Mouse (Mus musculus) stomach, embryonic 16.5 days (tissue): Measurements from ENCODE around the gene Brca2. TPM values are rescaled to one million over a fixed set of nuclear protein-coding genes. Genes with fewer than 3 reads are reported as not detected.

Experiments
- ATAC-seq: fragments of 200-750 bp; cut with Nextera tagmentation; 2 replicates; pipeline ENCODE4 v1.8.0; 2017; ENCODE audit warnings: moderate number of reproducible peaks, moderate TSS enrichment; ENCODE audit not compliant: insufficient read depth, low FRiP score
- H3K27ac ChIP-seq: fragments of 300-500 bp; sonication (generic); 2 replicates; pipeline ENCODE4 v1.5.1; 2014; ENCODE audit warnings: low read length
- H3K27me3 ChIP-seq: fragments of 300-500 bp; sonication (generic); 2 replicates; pipeline ENCODE4 v1.6.1; 2014; ENCODE audit warnings: low read length, control low read depth, mixed read lengths; ENCODE audit not compliant: control insufficient read depth, insufficient read depth
- H3K36me3 ChIP-seq: fragments of 300-500 bp; sonication (generic); 2 replicates; pipeline ENCODE4 v1.6.1; 2014; ENCODE audit warnings: low read length; ENCODE audit not compliant: control insufficient read depth, insufficient read depth
- H3K4me1 ChIP-seq: fragments of 300-500 bp; sonication (generic); 2 replicates; pipeline ENCODE4 v1.6.1; 2014; ENCODE audit warnings: low read length, control low read depth, mixed read lengths; ENCODE audit not compliant: control insufficient read depth, insufficient read depth
- H3K4me2 ChIP-seq: fragments of 300-500 bp; sonication (generic); 2 replicates; pipeline ENCODE4 v1.6.1; 2014; ENCODE audit warnings: low read depth, low read length, mixed read lengths
- H3K4me3 ChIP-seq: fragments of 300-500 bp; sonication (generic); replicated peaks from 2 replicates; pipeline ENCODE4 v1.5.1; 2014; ENCODE audit warnings: mild to moderate bottlenecking, low read length
- H3K9ac ChIP-seq: fragments of 300-500 bp; sonication (generic); 2 replicates; pipeline ENCODE4 v1.6.1; 2014; ENCODE audit warnings: low read length
- H3K9me3 ChIP-seq: fragments of 300-500 bp; sonication (generic); replicated peaks from 2 replicates; pipeline ENCODE4 v1.6.1; 2016; ENCODE audit warnings: low read length, control low read depth; ENCODE audit not compliant: control insufficient read depth
- WGBS: fragments of 180-500 bp; shearing (Covaris S2); extraction: QIAGEN DNeasy Blood & Tissue Kit; methylation state at CpG from one replicate; pipeline ENCODE4 v1.1.7; 2014; 5-methylcytosine and 5-hydroxymethylcytosine counted together
- polyA plus RNA-seq: library from polyadenylated mRNA; unstranded; fragments of >200 nt; fragmentation: Nextera tagmentation; extraction: Ambion mirVana; gene quantifications from 2 replicates; pipeline ENCODE4 v1.2.1, GENCODE M21; 2015

Brca2 gene
- polyA plus RNA-seq, 1 experiment from 2014 or later, result 16.1 TPM

DNA sequence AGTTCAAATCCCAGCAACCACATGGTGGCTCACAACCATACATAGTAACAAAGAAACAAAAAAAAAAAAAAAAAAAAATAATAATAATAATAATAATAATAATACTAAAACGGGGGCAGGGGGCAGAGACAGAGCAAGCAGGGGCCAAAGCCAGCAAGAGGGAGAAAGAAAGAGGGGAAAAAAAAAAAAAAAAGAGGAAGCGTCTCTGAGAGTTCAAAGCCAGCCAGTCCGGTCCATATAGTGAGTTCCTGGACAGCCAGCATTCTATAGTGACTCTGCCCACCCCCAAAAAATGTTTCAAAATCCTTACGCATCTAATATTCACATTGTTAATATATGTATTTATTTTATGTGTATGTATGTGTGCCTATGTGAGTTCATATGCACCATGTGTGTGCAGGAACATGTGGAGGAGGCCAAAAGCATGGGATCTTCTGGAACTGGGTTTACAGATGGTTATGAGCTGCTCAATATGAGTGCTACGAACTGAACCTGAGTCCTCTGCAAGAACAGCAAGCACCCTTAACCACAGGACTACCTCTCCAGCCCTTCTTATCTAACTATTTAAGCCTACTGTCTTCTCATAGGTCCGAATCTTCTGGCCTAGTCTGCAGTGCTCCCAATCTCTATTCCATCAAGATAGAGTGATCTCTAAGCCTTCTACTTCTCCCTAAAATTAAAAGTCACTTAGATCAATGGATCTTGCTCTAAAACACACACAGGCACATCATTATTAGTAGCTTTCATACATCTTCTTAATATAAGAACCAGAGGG is 11.8 kb upstream of the Brca2 start:
- H3K36me3 ChIP-seq, result no peaks in the 10 kb centered on the region
- H3K4me2 ChIP-seq, result no peak overlapping the region
- no peaks in the 10 kb centered on the region for H3K9me3 ChIP-seq
- WGBS, result 73% methylated on average over 6 of the region's 6 CpGs
- no peak overlapping the region for H3K27ac ChIP-seq
- ATAC-seq, result no peak
- H3K27me3 ChIP-seq, result no peaks in the 10 kb centered on the region
- H3K4me1 ChIP-seq, result no peaks in the 10 kb centered on the region
- no peak overlapping the region for H3K4me3 ChIP-seq
- H3K9ac ChIP-seq, result no peak overlapping the region

DNA sequence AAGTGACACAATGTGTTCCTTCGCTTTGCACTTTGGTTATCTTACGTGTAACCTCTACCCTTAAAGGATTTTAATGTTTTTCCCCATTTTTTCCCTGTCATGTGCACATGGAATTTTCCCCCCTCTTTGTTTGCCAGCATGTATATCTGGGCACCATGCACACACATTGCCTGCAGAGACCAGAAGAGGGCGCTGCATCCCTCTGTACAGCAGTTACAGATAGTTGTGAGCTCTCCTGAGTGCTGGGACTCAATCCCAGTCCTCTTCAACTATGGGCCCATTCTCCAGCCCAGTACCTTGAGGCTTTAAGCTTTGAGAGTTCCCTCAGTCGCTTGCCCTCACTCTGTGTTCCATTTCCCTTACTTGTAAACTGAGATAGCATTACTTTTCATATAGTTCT is 9.2 kb upstream of the Brca2 start:
- Histone ChIP-seq H3K9me3 (no peaks in the 10 kb centered on the region), H3K36me3 (no peaks in the 10 kb centered on the region), H3K4me2 (no peak overlapping the region), H3K9ac (no peak overlapping the region), H3K4me1 (no peaks in the 10 kb centered on the region), H3K4me3 (no peak overlapping the region), H3K27me3 (no peaks in the 10 kb centered on the region), H3K27ac (no peak overlapping the region)
- ATAC-seq, result no peak
- 74% methylated on average over 4 of the region's 4 CpGs for WGBS

- H3K9ac ChIP-seq, result no peak overlapping the region
- H3K4me3 ChIP-seq, result no peak overlapping the region
- H3K4me2 ChIP-seq, result no peak overlapping the region
- no peaks in the 10 kb centered on the region for H3K36me3 ChIP-seq
- H3K27me3 ChIP-seq, result no peaks in the 10 kb centered on the region
- ATAC-seq, result no peak
- H3K9me3 ChIP-seq, result no peaks in the 10 kb centered on the region
- 80% methylated on average over 1 of the region's 1 CpGs for WGBS
- H3K27ac ChIP-seq, result no peak overlapping the region
- no peaks in the 10 kb centered on the region for H3K4me1 ChIP-seq
Observed at GRCm38 (mm10) chr5:150514027-150514426, 8.4 kb upstream of the Brca2 start.

GRCm38 (mm10) chr5:150518064-150518463 is 4.4 kb upstream of the Brca2 start, which contains the start of gene Zar1l:
Gene Zar1l, minus strand, starts transcription at chr5:150518164.
- H3K36me3 ChIP-seq, result no peaks in the 10 kb centered on the region
- H3K4me2 ChIP-seq, result no peak within 1 kb of the TSS
- H3K9ac ChIP-seq, result no peak within 1 kb of the TSS
- 54% methylated on average over 4 of the region's 4 CpGs for WGBS
- H3K4me1 ChIP-seq, result peaks cover 4% of the 10 kb centered on the region
- H3K9me3 ChIP-seq, result no peaks in the 10 kb centered on the region
- no peaks in the 10 kb centered on the region for H3K27me3 ChIP-seq
- H3K27ac ChIP-seq, result no peak within 1 kb of the TSS
- no peak within 1 kb of the TSS for H3K4me3 ChIP-seq
- no peak for ATAC-seq

- H3K36me3 ChIP-seq, result no peaks in the 10 kb centered on the region
- H3K4me1 ChIP-seq, result peaks cover 14% of the 10 kb centered on the region
- H3K9ac ChIP-seq, result no peak overlapping the region
- H3K27me3 ChIP-seq, result no peaks in the 10 kb centered on the region
- WGBS, result 83% methylated on average over 1 of the region's 1 CpGs
- no peak for ATAC-seq
- H3K27ac ChIP-seq, result no peak overlapping the region
- no peak overlapping the region for H3K4me2 ChIP-seq
- H3K4me3 ChIP-seq, result no peak overlapping the region
- H3K9me3 ChIP-seq, result no peaks in the 10 kb centered on the region
Observed at GRCm38 (mm10) chr5:150519551-150519950, 2.9 kb upstream of the Brca2 start.

- Histone ChIP-seq H3K27ac (peak overlapping the region; percentile 74), H3K9me3 (no peaks in the 10 kb centered on the region), H3K4me2 (peak overlapping the region; percentile 82), H3K9ac (peak overlapping the region; percentile 93), H3K36me3 (no peaks in the 10 kb centered on the region), H3K4me3 (peak overlapping the region; percentile 80), H3K27me3 (no peaks in the 10 kb centered on the region), H3K4me1 (peaks cover 14% of the 10 kb centered on the region)
- ATAC-seq, result peak; percentile 23; the same call in 1 of the 2 replicates
- WGBS, result 7% methylated on average over 11 of the region's 11 CpGs
Observed at GRCm38 (mm10) chr5:150522867-150523234, 421 bp downstream of the Brca2 start.

DNA sequence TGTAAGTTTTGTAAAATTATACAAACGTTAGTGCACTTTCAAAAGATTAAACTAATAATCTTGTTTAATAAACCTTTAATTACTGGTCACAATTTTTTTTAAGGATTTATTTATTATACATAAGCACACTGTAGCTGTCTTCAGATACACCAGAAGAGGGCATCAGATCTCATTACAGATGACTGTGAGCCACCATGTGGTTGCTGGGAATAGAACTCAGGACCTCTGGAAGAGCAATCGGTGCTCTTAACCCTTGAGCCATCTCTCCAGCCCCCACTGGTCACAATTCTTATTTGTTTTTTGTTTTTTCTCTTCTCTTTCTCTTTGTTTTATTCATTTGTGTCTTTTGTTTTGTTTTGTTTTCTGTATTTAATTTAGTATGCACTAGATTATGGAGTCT is 2.8 kb downstream of the Brca2 start:
- Histone ChIP-seq H3K9me3 (no peaks in the 10 kb centered on the region), H3K36me3 (peaks cover 3% of the 10 kb centered on the region; the same call in 1 of the 2 replicates), H3K4me1 (peaks cover 14% of the 10 kb centered on the region), H3K4me3 (no peak overlapping the region), H3K27me3 (no peaks in the 10 kb centered on the region), H3K9ac (no peak overlapping the region), H3K4me2 (no peak overlapping the region), H3K27ac (no peak overlapping the region)
- no peak for ATAC-seq
- 89% methylated on average over 2 of the region's 2 CpGs for WGBS

GRCm38 (mm10) chr5:150541302-150541701 is 18.9 kb downstream of the Brca2 start:
- peaks cover 16% of the 10 kb centered on the region for H3K36me3 ChIP-seq
- no peaks in the 10 kb centered on the region for H3K27me3 ChIP-seq
- no peak overlapping the region for H3K9ac ChIP-seq
- no peak overlapping the region for H3K4me2 ChIP-seq
- no peaks in the 10 kb centered on the region for H3K4me1 ChIP-seq
- 96% methylated on average over 1 of the region's 1 CpGs for WGBS
- H3K4me3 ChIP-seq, result no peak overlapping the region
- no peaks in the 10 kb centered on the region for H3K9me3 ChIP-seq
- ATAC-seq, result no peak
- no peak overlapping the region for H3K27ac ChIP-seq

DNA sequence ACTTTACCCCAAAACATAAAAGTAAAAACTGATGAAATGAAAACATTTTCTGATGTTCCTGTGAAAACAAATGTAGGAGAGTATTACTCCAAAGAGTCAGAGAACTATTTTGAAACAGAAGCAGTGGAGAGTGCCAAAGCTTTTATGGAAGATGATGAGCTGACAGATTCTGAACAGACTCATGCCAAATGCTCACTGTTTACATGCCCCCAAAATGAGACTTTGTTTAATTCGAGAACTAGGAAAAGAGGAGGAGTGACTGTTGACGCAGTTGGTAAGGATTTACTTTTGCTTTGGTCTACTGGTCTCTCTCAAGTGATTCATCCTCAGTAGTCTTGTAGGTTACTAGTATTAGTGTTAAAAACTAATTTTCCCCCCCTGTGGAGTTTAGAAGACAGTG is 20.8 kb downstream of the Brca2 start:
- H3K4me3 ChIP-seq, result no peak overlapping the region
- H3K4me2 ChIP-seq, result no peak overlapping the region
- no peaks in the 10 kb centered on the region for H3K27me3 ChIP-seq
- no peak overlapping the region for H3K9ac ChIP-seq
- peaks cover 15% of the 10 kb centered on the region for H3K36me3 ChIP-seq
- H3K9me3 ChIP-seq, result no peaks in the 10 kb centered on the region
- ATAC-seq, result no peak
- WGBS, result 82% methylated on average over 2 of the region's 2 CpGs
- no peak overlapping the region for H3K27ac ChIP-seq
- no peaks in the 10 kb centered on the region for H3K4me1 ChIP-seq
